Mouse (Mus musculus): Measurements from ENCODE around the gene Pax8. TPM values are rescaled to one million over a fixed set of nuclear protein-coding genes. Genes with fewer than 3 reads are reported as not detected.

Gene Pax8
- polyA plus RNA-seq, 1 experiment from 2014 or later, result 1.1 TPM

DNA sequence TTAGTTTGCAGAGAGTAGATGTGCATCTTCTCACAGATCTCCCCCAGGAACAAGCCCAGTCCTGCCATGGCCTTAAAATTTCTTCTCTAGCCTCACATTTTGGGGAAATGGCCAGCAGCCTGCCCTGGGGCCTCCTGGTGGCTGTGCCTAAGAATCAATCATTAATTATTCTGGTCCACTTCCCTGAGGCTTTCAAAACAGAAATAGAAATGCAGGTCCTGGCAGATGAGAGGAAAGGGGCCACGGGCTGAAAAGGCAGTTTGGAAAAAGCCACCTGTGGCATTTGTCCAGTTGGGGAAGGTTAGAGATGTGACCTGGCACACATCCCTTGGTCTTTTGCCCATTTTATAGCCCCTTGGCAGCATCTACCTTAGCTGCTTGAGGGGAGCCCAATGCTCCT, 3.8 kb upstream of the Pax8 start:
- H3K9me3 ChIP-seq, result no peaks in the 10 kb centered on the region
- H3K27me3 ChIP-seq (replicated peaks; ENCODE audit: low read depth, poor library complexity, severe bottlenecking), result peaks cover 55% of the 10 kb centered on the region
- H3K36me3 ChIP-seq (replicated peaks), result no peaks in the 10 kb centered on the region
- WGBS, result 25% methylated on average over 1 of the region's 1 CpGs
- H3K4me3 ChIP-seq, result no peak overlapping the region
- no peak for DNase-seq (ENCODE audit: low spot score)
- H3K4me1 ChIP-seq, result peaks cover 11% of the 10 kb centered on the region
- no peak overlapping the region for H3K27ac ChIP-seq (replicated peaks)

GRCm38 (mm10) chr2:24478611-24479010, 3.2 kb upstream of the Pax8 start:
- no peak overlapping the region for H3K4me3 ChIP-seq
- no peak for DNase-seq (ENCODE audit: low spot score)
- H3K36me3 ChIP-seq (replicated peaks), result no peaks in the 10 kb centered on the region
- peaks cover 16% of the 10 kb centered on the region for H3K4me1 ChIP-seq
- H3K27me3 ChIP-seq (replicated peaks; ENCODE audit: low read depth, poor library complexity, severe bottlenecking), result peaks cover 60% of the 10 kb centered on the region
- H3K9me3 ChIP-seq, result no peaks in the 10 kb centered on the region
- no peak overlapping the region for H3K27ac ChIP-seq (replicated peaks)
- WGBS, result 68% methylated on average over 4 of the region's 4 CpGs

GRCm38 (mm10) chr2:24474514-24475378, 653 bp downstream of the Pax8 start:
- 4% methylated on average over 29 of the region's 29 CpGs for WGBS
- Histone ChIP-seq H3K36me3 (replicated peaks) (no peaks in the 10 kb centered on the region), H3K4me3 (peak overlapping the region; percentile 50), H3K9me3 (no peaks in the 10 kb centered on the region), H3K4me1 (peaks cover 21% of the 10 kb centered on the region), H3K27ac (replicated peaks) (no peak overlapping the region), H3K27me3 (replicated peaks; ENCODE audit: low read depth, poor library complexity, severe bottlenecking) (peaks cover 96% of the 10 kb centered on the region)
- peak; percentile 29 for DNase-seq (ENCODE audit: low spot score)

- DNase-seq (ENCODE audit: low spot score), result peak; percentile 60
- H3K27me3 ChIP-seq (replicated peaks; ENCODE audit: low read depth, poor library complexity, severe bottlenecking), result peaks cover 96% of the 10 kb centered on the region
- H3K4me1 ChIP-seq, result peaks cover 21% of the 10 kb centered on the region
- WGBS, result under 1% methylated on average over 56 of the region's 56 CpGs
- peak overlapping the region; percentile 50 for H3K4me3 ChIP-seq
- no peaks in the 10 kb centered on the region for H3K9me3 ChIP-seq
- no peak overlapping the region for H3K27ac ChIP-seq (replicated peaks)
- no peaks in the 10 kb centered on the region for H3K36me3 ChIP-seq (replicated peaks)
These were observed 1.5 kb downstream of the Pax8 start for GRCm38 (mm10) chr2:24473641-24474511.

GRCm38 (mm10) chr2:24472677-24473076, 2.7 kb downstream of the Pax8 start:
- peak; percentile 46 for DNase-seq (ENCODE audit: low spot score)
- Histone ChIP-seq H3K4me3 (no peak overlapping the region), H3K9me3 (no peaks in the 10 kb centered on the region), H3K27me3 (replicated peaks; ENCODE audit: low read depth, poor library complexity, severe bottlenecking) (peaks cover 99% of the 10 kb centered on the region), H3K27ac (replicated peaks) (no peak overlapping the region), H3K4me1 (peaks cover 21% of the 10 kb centered on the region), H3K36me3 (replicated peaks) (no peaks in the 10 kb centered on the region)
- 1% methylated on average over 11 of the region's 11 CpGs for WGBS

DNA sequence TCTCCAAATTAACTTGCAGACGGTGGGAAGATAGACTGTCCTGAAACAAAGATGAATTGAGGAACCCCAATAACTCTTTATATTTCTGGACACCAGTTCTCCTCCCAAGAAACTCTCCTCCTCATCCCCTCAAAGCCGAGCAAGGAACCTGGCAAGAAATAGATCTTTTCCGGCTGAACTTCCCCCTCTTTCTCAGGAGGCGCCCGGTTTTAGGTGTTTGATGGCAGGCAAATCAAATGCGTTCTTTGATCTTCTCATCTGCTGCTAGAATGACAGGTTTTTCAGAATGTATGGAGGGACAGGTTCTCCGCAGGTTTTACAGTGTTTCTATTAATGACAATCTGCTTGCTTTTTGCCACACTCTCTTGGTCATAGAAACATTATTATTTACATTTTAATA, 3.3 kb downstream of the Pax8 start:
- H3K4me1 ChIP-seq, result peaks cover 21% of the 10 kb centered on the region
- H3K36me3 ChIP-seq (replicated peaks), result no peaks in the 10 kb centered on the region
- H3K27me3 ChIP-seq (replicated peaks; ENCODE audit: low read depth, poor library complexity, severe bottlenecking), result peaks cover 100% of the 10 kb centered on the region
- 1% methylated on average over 7 of the region's 7 CpGs for WGBS
- H3K9me3 ChIP-seq, result no peaks in the 10 kb centered on the region
- no peak overlapping the region for H3K4me3 ChIP-seq
- peak; percentile 33 for DNase-seq (ENCODE audit: low spot score)
- H3K27ac ChIP-seq (replicated peaks), result no peak overlapping the region

GRCm38 (mm10) chr2:24469102-24469501, 6.3 kb downstream of the Pax8 start:
- Histone ChIP-seq H3K9me3 (no peaks in the 10 kb centered on the region), H3K4me3 (no peak overlapping the region), H3K36me3 (replicated peaks) (no peaks in the 10 kb centered on the region), H3K4me1 (peaks cover 13% of the 10 kb centered on the region), H3K27ac (replicated peaks) (no peak overlapping the region), H3K27me3 (replicated peaks; ENCODE audit: low read depth, poor library complexity, severe bottlenecking) (peaks cover 72% of the 10 kb centered on the region)
- no peak for DNase-seq (ENCODE audit: low spot score)
- WGBS, result 59% methylated on average over 4 of the region's 4 CpGs

DNA sequence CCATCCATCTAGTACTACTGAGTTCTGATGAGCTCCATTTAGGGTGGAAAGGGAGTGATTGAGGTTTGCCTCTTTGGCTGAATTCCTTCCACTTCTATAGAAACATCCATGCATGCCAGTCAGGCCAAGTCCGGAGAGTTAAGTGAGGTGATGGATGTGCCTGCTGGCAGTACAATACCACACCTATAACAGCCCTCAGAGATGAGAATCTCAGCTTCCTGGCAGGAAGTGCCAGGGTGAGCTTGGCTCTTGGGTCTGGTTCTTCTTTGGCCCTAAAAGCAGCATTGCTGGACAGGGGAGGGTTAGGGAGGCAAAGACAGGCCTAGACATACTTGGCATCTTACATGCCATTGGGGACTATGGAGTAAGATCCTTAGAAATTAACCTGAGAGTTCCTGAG, 7.0 kb downstream of the Pax8 start:
- no peak for DNase-seq (ENCODE audit: low spot score)
- Histone ChIP-seq H3K27me3 (replicated peaks; ENCODE audit: low read depth, poor library complexity, severe bottlenecking) (peaks cover 66% of the 10 kb centered on the region), H3K36me3 (replicated peaks) (no peaks in the 10 kb centered on the region), H3K4me1 (peaks cover 6% of the 10 kb centered on the region), H3K9me3 (no peaks in the 10 kb centered on the region), H3K27ac (replicated peaks) (no peak overlapping the region), H3K4me3 (no peak overlapping the region)
- 77% methylated on average over 1 of the region's 1 CpGs for WGBS

- no peak overlapping the region for H3K27ac ChIP-seq (replicated peaks)
- H3K4me1 ChIP-seq, result peaks cover 3% of the 10 kb centered on the region; the same call in 1 of the 2 replicates
- no peaks in the 10 kb centered on the region for H3K36me3 ChIP-seq (replicated peaks)
- 5% methylated on average over 1 of the region's 1 CpGs for WGBS
- DNase-seq (ENCODE audit: low spot score), result no peak
- no peaks in the 10 kb centered on the region for H3K9me3 ChIP-seq
- H3K4me3 ChIP-seq, result no peak overlapping the region
- peaks cover 57% of the 10 kb centered on the region for H3K27me3 ChIP-seq (replicated peaks; ENCODE audit: low read depth, poor library complexity, severe bottlenecking)
These were observed 8.2 kb downstream of the Pax8 start for GRCm38 (mm10) chr2:24467156-24467555.

GRCm38 (mm10) chr2:24460808-24461127, 14.6 kb downstream of the Pax8 start:
- H3K4me1 ChIP-seq, result no peaks in the 10 kb centered on the region; the same call in 1 of the 2 replicates
- H3K27me3 ChIP-seq (replicated peaks; ENCODE audit: low read depth, poor library complexity, severe bottlenecking), result peaks cover 8% of the 10 kb centered on the region; the same call in 1 of the 2 replicates
- H3K36me3 ChIP-seq (replicated peaks), result no peaks in the 10 kb centered on the region
- WGBS, result 12% methylated on average over 2 of the region's 2 CpGs
- peak; percentile 40 for DNase-seq (ENCODE audit: low spot score)
- H3K9me3 ChIP-seq, result no peaks in the 10 kb centered on the region
- H3K27ac ChIP-seq (replicated peaks), result no peak overlapping the region
- no peak overlapping the region for H3K4me3 ChIP-seq

- peaks cover 5% of the 10 kb centered on the region; the same call in 1 of the 2 replicates for H3K4me1 ChIP-seq
- WGBS, result 42% methylated on average over 9 of the region's 9 CpGs
- H3K36me3 ChIP-seq (replicated peaks), result no peaks in the 10 kb centered on the region
- peaks cover 8% of the 10 kb centered on the region; the same call in 1 of the 2 replicates for H3K27me3 ChIP-seq (replicated peaks; ENCODE audit: low read depth, poor library complexity, severe bottlenecking)
- no peak for DNase-seq (ENCODE audit: low spot score)
- H3K4me3 ChIP-seq, result no peak overlapping the region
- no peaks in the 10 kb centered on the region for H3K9me3 ChIP-seq
- no peak overlapping the region for H3K27ac ChIP-seq (replicated peaks)
These were observed 15.1 kb downstream of the Pax8 start for GRCm38 (mm10) chr2:24460112-24460807.

- Histone ChIP-seq H3K4me3 (no peak overlapping the region), H3K36me3 (replicated peaks) (no peaks in the 10 kb centered on the region), H3K27ac (replicated peaks) (no peak overlapping the region), H3K27me3 (replicated peaks; ENCODE audit: low read depth, poor library complexity, severe bottlenecking) (0 out of 2 replicates have a peak, but pooled peaks cover 5% of the 10 kb centered on the region), H3K4me1 (peaks cover 15% of the 10 kb centered on the region), H3K9me3 (no peaks in the 10 kb centered on the region)
- no peak for DNase-seq (ENCODE audit: low spot score)
- WGBS, result 87% methylated on average over 4 of the region's 4 CpGs
These were observed 18.6 kb downstream of the Pax8 start for GRCm38 (mm10) chr2:24456841-24457240.
